Mouse (Mus musculus): ENCODE measurements at regions not wholly inside any gene's neighbourhood (a gene's known extent, or its start where the extent isn't known, plus 50 kb on each side); places are given as distances from the start of the nearest gene placed in this dataset.
A peak's percentile ranks its signal among the peaks of the same experiment; 100 is the strongest.

GRCm38 (mm10) chrX:11801621-11802020 lies 358.5 kb downstream of the Bcor start:
- no peak for DNase-seq

GRCm38 (mm10) chrX:11802074-11802899 lies 357.9 kb downstream of the Bcor start:
- peak in 1 of 2 experiments; percentile 18 for DNase-seq

GRCm38 (mm10) chrX:11803239-11803638 lies 356.9 kb downstream of the Bcor start:
- DNase-seq = peak in 1 of 2 experiments; percentile 23

GRCm38 (mm10) chrX:11806896-11807252 lies 353.3 kb downstream of the Bcor start:
- DNase-seq = no peak

GRCm38 (mm10) chrX:11807253-11807882 lies 352.8 kb downstream of the Bcor start:
- DNase-seq = no peak

GRCm38 (mm10) chrX:11807883-11808262 lies 352.3 kb downstream of the Bcor start:
- DNase-seq = no peak

- no peak for DNase-seq
Measured at GRCm38 (mm10) chrX:11808911-11809310, 351.2 kb downstream of the Bcor start.

GRCm38 (mm10) chrX:11814861-11815260 lies 345.3 kb downstream of the Bcor start:
- no peak for DNase-seq

- no peak for DNase-seq
Measured at GRCm38 (mm10) chrX:11815864-11816263, 344.3 kb downstream of the Bcor start.

- DNase-seq = no peak
Measured at GRCm38 (mm10) chrX:11818634-11819033, 341.5 kb downstream of the Bcor start.

- no peak for DNase-seq
Measured at GRCm38 (mm10) chrX:11821165-11821564, 339.0 kb downstream of the Bcor start.

GRCm38 (mm10) chrX:11821880-11822768 lies 338.0 kb downstream of the Bcor start:
- DNase-seq = no peak

- DNase-seq = no peak
Measured at GRCm38 (mm10) chrX:11825948-11826347, 334.2 kb downstream of the Bcor start.

- DNase-seq = no peak
Measured at GRCm38 (mm10) chrX:11826737-11827408, 333.3 kb downstream of the Bcor start.

- no peak for DNase-seq
Measured at GRCm38 (mm10) chrX:11829411-11830002, 330.6 kb downstream of the Bcor start.

- no peak for DNase-seq
Measured at GRCm38 (mm10) chrX:11837566-11837965, 322.6 kb downstream of the Bcor start.

GRCm38 (mm10) chrX:11839665-11840245 lies 320.4 kb downstream of the Bcor start:
- DNase-seq = no peak

- no peak for DNase-seq
Measured at GRCm38 (mm10) chrX:11840319-11841035, 319.7 kb downstream of the Bcor start.

- no peak for DNase-seq
Measured at GRCm38 (mm10) chrX:11845566-11845965, 314.6 kb downstream of the Bcor start.

GRCm38 (mm10) chrX:11855910-11856309 lies 304.2 kb downstream of the Bcor start:
- DNase-seq = no peak

GRCm38 (mm10) chrX:11859396-11859795 lies 300.8 kb downstream of the Bcor start:
- DNase-seq = no peak

Measured in thymus, adult 18-20 months (tissue).